Mouse (Mus musculus): ENCODE measurements around the gene Slc39a2.
"Not testable (repeated sequence)": the region's sequence is repeated elsewhere in the genome, so short reads cannot be mapped to it uniquely, and the experiment has no call there.

Gene Slc39a2

DNA sequence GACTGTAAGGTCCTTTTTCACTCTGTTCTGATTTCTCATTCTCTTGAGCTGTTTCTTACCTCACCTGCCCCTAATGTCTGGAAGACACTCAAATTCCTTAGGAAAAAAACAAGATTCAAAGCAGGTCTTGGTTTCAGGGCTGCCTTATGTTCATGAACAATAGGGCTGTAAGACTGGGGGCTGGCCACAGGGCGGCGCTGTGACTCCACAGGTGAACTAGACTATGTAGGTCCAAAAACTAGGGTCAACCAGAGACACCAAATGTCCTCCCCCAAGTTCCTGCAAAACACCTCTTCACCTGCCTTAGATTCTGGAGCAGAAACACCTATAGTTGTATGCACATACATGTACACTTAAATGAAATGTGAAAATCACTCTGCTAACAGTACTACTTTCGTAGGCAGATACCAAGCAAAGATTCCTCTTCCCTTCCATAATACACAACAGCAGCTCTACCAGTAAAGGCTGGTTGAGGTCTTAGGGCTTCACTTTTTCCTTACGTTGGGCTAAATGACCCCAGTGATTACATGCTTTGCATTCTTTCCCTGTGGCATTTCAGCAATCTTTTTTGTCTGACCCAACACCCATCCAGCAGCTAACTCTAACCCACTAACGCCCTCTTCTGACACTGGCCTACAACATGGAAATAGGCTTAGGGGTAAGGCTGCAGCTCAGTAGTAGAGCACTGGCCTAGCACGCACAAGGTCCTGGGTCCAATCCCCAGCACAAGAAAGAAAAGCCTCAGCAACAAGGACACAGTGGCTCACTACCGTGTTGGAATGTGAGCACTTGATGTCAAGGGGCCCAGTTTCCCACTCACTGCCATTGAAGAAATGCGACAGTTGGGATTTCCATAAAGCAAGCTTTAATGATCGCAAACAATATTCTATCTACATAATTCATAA, 10.4 kb downstream of the Slc39a2 start:
- peak; percentile 31 to 65 for DNase-seq (ENCODE audit: low spot score in 2 of 2)

DNA sequence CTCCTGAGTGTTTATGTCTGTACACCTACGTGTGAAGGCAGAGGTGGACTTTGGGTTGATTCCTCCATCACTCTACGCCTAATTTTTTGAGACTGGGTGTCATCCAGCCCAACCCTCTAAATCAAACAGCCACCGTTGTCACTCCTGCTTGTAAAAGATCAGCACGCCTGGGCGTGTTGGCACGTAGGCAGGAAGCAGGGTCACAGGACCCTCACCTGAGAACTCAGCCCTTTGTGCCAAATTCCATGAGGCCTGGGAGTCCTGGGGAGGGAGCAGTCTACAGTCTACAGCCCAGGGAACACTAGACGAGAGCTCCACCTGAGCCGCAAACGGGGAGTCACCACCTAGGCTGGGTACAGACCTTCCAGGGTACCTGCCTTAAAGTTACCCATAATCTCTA, 11.1 kb downstream of the Slc39a2 start:
- no peak for DNase-seq (ENCODE audit: low spot score in 2 of 2)

DNA sequence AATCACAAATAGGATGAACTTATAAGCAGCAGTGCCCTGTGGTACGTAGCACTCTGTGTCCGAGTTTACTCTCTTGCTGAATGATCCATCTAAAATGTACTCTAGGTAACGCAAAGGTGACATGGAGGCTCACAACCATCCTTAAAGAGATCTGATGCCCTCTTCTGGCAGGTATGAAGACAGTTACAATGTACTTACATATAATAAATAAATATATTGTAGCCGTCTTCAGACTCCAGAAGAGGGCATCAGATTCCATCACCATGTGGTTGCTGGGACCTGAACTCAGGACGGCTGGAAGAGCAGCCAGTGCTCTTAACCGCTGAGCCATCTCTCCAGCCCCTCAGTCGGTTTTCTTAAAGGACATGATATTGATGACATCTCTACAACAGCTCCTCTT, 12.0 kb downstream of the Slc39a2 start:
- DNase-seq (ENCODE audit: low spot score in 2 of 2), result no peak

DNA sequence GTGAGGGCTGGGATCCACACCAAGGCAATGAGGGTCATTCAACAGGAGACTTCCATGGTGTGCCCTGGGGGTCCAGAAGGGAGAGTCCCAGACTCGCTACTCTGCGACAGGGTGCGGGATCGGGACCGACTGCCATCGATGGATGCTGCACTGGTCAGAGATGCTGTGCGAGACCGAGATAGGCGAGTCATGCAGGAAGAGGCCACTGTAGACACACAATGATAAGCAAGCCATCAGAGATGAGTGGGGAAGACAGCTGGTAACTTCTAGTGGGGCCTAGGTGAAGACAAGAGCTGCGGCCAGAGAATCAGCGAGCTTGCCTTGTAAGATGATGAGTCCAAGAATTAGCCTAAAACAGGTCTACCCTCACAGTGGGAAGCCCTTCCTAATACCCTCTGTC, 13.4 kb downstream of the Slc39a2 start:
- no peak for DNase-seq (ENCODE audit: low spot score in 2 of 2)

DNA sequence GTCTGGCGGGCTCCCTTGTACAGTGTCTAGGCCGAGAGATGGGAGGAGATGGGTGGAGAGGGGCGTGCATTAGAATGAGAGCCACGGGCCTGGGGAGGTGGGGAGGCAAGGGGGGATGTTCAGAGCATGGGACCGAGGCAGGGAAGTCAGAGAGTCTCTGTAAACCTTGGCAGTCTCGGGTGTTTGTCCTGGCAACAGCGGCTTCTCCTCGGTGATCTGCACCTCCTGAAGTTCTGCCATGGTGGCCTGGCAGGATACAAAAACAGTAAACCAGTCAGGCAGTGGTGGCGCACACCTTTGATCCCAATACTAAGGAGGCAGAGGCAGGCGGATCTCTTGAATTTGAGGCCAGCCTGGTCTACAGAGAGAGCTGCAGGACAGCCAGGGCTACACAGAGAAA, 18.6 kb downstream of the Slc39a2 start:
- no peak for DNase-seq (ENCODE audit: low spot score in 2 of 2)

DNA sequence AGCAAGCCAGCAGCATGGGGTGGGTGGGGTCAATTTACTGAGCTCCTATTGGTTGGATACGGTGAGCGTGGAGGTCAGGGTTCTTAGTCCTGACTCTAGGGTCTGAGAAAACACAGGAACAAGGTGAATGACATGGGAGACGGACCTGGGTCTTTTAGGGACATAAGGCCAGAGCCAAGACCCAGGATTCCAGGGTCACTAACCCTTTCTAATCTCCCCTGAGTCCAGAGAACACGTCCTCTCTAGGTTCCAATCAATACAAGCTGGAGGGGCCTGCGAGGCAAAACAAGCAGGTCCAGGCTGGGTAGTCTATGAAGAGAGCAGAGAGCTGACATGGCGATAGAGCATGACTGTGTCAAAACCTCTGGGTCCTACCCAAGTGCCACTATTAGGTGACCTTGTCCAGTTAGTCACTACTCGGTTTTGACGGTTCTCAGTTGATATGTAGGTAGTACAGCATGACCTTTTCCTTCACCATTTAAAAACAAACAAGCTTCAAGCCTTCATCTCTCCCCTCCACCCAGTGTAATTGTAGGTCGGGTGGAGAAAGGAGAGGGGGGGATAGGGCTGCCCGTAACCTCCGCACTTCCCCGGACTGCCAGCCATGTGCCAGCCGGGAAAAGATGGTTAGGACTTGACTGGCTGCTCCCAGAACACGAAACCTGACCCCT, 19.8 kb downstream of the Slc39a2 start:
- DNase-seq (ENCODE audit: low spot score in 2 of 2), result no peak

DNA sequence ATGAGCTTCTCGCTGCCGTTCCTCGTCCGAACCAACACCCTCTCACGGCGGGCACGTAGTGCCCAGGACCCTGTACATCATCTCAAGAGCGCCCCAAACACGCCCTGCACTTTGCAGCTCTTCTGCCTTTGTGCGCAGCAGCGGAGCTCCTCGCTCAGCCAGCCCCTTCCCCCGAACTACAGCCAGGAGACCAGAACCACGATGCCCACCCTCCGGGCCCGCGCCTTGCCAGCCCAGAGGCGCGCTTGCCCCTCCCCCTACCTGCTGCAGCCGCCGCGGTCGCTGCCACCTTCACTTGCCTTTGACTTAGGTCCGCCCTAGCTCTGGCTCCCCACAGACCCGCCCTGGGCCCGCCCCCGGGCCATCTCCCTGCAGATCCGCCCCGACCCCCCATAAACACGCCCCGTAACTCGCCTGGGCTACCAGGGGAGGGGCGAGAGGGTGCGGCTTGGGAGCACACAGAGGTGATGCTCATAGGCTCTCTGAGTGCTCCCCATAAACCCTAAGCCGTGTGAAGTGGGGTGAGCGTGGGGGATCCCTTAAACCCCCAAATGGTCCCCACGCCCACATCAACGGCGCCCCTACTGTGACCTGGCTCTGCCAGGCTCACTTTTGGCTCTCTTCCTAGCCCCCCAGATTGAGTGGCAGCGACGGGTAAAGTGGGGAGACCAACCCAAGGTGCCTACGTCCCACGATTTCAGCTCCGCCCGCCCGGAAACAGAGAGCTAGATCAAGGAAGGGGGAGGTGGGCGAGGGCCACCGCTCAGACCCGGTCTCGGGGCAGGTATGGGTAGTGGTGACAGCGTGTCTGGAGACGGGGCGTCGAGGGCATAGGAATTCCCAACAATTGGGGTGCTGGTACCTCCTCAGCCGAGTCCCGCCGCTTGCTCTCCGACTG, 20.6 kb downstream of the Slc39a2 start:
- peak; percentile 55 to 60 for DNase-seq (ENCODE audit: low spot score in 2 of 2)

DNA sequence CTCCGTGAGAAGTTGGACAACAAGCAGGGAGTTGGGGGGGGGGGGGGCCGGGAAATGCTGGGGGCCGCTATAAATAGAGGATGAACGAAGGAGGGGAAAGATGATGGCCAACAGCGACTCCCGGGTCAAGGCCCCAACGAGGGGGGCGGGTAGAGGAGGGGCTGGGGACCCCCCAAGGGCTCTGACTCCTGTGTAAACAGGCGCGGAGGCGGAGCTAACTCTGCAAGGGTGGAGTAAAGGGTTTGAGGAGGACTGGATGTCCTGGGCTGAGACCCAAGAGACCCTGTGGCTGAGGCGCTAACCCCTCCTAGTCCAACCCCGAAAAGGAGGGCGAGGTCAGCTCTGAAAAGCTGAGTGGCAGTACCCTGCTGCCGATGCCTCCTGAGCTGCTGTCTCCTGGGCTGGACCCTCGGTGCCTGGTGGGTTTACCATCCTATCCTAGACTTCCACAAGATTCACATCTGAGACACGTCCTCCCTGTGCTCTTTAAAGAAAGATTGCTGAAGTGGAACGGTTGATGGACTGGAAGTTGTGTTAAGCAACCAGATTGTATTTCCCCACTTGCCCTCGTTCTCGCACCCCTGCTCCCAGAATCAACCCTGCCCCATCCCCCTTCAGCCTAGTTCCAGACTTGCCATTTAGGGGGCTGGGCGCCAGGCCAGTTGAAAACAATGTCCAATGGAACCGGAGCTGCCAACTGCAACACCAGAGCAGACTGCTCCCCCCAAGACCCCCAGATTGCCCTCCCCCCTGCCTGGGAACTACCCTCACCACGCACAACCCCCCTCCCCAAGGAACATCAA, 21.5 kb downstream of the Slc39a2 start, which contains the start of gene Ndrg2:
TSS of gene Ndrg2 (minus strand) at position 199 of the 803 bp plus-strand sequence.
- DNase-seq (ENCODE audit: low spot score in 2 of 2), result peak; percentile 60 to 77

DNA sequence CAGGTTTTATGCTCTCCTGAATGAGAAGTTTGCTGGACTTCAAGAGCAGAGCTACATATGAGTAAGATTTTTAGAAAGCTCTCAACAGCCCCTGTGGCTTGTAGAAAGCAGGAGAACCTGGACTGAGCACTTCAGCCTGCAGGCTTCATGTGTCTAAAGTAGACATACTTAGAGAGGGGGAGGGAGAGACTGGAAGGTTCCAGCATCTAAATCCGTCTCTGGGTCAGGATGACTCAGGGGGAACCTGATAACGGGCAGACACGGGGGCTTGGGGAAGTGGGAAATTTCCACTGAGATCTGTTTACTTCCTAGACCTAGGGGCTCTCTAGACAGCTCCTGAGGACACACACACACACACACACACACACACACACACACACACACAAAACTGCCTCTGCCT, 22.3 kb downstream of the Slc39a2 start:
- DNase-seq (ENCODE audit: low spot score in 2 of 2), result no peak

DNA sequence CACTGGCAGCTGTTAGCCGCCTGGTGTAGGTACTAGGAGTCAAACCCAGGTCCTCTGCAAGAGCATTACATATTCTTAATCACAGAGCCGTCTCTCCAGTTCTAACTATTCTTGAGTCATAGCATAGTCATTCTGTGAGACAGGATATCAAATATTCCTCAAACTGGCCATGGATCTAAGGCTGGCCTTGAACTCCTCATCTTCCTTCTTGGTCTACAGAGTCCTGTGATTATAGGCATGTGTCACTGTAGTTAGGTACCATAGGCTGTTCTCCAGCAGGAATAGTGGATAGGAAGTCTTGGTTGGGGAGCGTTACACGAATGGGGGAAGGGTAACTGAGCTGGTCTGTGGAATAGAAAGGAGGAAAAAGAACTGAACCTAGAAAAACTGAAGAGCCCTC, 23.9 kb downstream of the Slc39a2 start:
- DNase-seq (ENCODE audit: low spot score in 2 of 2), result no peak

DNA sequence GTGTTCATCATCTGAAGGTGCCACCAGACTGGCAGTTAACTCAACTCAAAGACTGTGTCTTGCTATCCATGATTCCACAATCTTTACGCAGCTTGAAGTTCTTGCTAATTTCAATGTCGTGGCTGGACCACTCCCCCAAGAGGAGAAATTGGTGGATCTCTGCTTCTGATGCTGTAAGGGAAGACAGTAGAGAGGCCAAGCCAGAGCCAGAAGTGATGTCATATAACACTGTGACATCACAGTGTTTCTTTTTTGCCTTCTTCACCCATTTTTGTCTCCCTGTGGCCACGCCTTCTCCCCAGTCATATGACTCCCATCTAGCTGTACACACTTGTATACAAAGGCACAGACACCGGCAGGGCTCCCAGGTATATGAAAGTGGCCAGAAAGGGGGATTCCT, 25.4 kb downstream of the Slc39a2 start, which contains the start of gene Tppp2:
TSS of gene Tppp2 (plus strand) at position 301 of the 400 bp plus-strand sequence.
- no peak for DNase-seq (ENCODE audit: low spot score in 2 of 2)

DNA sequence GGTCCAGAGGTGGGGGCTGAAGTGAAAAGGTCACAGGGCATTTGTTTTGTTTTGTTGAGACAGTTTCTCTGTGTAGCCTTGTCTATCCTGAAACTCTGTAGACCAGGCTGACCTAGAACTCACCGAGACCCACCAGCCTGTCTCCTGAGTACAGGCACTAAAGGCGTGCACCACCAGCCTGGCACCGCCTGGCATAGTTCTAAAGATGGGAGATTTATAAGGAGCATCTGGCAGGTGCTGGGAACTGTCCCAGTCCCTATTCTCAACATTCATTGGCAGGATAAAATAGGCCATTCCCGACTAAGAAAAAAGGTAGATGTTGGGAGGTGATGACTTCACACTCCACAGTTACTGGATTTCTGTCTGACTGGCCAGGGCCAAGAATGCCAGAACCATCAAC, 26.3 kb downstream of the Slc39a2 start:
- DNase-seq (ENCODE audit: low spot score in 2 of 2), result no peak

DNA sequence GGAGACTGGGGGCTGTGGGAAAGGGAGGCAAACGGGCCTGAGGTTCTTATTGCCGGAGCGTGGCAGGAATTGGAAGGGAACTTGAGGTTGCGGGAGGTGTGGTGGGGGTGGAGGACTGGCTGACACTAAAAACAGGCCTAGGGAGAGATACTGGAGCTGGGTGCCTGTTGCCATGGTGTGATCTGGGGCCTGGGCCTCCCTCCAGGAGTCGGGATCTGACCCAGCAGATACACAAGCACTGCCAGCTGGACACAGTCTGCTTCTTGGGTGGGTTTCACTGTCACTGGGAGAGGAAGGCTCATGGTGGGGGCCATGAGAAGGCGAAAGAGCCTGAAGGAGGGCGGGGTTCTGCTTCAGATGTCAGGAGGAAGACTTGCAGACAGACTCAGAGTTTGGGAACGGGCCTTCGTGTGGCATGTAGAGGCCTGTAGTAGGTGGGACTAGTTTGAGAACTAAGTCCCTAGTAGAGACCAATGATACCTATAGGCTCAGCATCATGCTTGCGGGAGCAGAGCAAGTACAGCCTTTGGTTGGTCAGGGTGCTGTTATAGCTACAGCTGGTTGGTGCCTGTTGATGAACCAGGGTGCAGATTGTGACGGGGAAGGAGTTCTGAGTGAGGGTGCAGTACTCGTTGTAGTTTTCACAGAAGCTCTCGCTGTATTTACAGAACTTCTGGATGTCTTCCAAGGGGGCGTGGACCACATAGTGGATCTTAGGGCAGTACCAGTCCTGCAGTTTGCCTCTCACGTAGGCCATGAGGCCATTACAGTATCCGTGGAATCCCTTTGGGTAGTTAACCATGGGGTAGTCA, 29.3 kb downstream of the Slc39a2 start:
- peak in 1 of 2 experiments; percentile 68 for DNase-seq (ENCODE audit: low spot score in 2 of 2)

DNA sequence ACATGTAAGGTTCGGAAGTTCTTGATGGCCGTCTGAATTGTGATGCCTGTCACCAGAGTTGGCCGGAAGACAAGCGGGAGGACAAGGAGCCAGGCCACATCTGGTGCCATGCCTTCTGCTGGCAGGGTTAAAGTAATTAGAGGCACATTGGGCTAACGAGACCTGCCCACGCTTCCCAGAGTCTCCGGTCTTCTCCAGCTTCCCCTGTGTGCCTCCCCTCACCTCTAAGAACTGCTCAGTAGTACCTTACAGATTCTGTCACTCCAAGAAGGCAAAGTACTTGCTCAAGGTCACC, 29.8 kb downstream of the Slc39a2 start, which contains the start of gene Rnase13:
TSS of gene Rnase13 (minus strand) at position 203 of the 295 bp plus-strand sequence.
- no peak for DNase-seq (ENCODE audit: low spot score in 2 of 2)

DNA sequence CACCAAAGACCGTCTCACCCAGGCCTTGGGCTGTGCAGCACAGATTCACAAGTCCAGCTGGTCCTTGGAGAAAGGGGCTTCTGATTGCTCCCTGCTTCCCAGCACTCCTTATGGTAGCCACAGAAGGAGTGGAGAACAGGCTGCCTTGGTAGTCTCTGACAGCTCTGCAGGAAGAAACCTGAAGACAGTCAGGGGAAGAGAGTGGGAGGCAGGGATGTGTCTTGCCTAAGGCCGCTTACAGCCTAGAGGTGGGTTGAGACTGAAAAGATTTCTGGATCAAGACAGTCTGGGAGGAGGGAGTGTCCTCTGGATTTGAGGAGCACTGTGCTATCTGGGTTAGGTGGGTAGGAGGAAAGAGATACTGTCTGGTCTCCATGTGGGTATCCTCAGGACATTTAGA, 30.2 kb downstream of the Slc39a2 start:
- no peak for DNase-seq (ENCODE audit: low spot score in 2 of 2)

DNA sequence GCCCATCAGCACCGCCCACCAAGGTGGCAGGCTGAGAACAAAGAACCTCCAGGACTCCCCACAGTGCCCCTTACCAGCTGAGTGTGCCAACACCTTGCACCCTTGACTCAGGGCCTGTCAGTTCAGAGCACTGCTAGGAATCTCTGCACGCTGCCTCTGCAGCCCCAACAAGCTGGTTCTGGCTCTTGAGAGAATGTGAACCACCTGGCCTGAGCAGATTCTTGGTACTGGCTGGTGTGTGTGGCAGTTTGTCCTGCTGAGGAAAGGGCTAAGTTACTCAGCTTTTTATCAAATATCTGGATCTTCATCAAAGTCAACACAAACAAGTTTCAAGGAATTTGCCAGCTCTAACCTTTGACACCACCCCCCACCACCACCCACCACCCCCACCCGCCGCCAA, 30.8 kb downstream of the Slc39a2 start:
- DNase-seq (ENCODE audit: low spot score in 2 of 2), result no peak

DNA sequence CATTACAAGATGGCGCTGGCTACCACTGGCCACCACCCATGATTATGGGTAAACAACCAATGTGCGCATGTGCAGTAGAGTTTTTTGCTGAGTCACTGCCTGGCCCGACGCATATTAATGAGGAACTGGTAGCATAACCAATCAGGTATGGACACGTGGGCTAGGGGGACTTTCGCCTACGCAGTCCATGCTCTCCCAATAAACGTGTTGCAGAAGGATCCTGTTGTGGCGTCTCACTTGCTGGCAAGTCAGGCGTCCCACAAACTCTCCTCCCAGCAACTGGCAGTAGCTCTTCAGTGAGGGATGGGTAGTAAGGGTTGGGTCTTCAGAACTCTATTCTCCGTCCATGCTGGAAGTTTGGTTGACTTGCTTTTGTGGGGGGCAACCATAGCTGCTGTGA, 34.2 kb downstream of the Slc39a2 start:
- DNase-seq (ENCODE audit: low spot score in 2 of 2), result not testable (repeated sequence)

DNA sequence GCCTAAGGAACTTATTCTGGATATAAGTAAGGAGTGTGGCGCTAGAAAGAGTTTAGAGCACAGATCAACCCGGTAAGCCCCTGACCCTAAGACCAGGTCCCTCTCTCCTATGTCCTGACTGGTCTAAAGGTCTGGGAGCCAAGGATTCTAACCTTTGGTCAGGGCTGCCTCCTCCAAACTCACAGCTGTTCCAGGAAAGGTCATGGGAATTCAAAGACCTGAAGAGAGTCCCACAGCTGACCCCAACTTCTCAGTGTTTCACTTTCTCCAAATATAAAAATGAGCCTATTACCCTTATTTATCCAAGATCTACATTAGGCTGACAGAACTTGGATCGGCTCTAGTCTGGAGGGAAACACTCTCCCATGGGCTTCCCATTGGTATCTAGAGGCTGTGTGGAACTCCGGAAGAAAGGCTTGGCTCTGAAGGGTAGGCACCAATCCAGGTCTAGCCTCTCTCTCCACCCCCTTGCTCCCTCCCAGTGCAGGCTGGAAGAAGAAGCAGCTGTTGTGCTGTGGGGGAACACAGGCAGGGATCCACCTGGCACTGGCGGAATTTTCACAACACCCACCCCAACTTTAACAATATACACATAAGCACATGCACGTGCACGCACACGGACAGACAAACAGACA, 36.7 kb downstream of the Slc39a2 start:
- DNase-seq (ENCODE audit: low spot score in 2 of 2), result peak in 1 of 2 experiments; percentile 50

DNA sequence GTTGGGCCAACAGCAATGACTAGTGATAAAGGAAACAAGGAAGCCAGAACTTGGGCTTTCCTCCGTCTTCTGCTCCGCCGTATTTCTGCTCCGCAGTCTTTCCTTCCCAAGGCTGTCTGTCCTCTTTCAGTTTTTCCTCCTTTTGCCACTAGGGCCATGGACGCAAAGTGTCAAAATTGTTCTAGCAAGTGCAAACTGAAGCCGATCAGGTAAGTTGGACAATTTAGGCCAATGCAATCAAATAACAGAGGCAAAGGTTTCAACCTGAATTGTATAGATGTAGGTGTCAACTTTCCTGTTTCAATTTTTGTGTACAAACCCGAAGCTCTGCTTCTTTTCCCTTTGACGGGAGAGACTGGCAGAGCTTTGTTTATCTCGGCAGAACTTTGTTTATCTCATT, 37.3 kb downstream of the Slc39a2 start:
- DNase-seq (ENCODE audit: low spot score in 2 of 2), result no peak

DNA sequence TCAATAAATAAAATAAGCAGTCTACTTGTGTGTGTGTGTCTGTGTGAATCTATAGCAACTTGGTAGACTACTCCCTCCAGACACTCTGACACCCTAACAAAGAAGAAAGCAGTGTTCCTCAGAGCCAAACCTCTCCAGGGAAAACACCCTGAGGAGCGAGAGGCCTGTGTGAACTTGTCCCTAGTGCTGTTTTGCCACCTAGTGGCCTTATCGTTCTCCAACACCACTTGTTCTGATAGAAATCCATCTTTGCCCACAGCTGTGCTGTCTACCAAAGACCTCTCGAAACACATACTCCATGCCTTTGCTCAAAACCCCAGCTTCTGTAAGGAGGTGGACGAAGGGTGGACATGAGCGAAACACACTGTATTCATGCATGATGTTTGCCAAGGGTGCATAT, 38.1 kb downstream of the Slc39a2 start:
- peak in 1 of 2 experiments; percentile 61 for DNase-seq (ENCODE audit: low spot score in 2 of 2)
